Mouse (Mus musculus) heart, postnatal 0 days (tissue): Measurements from ENCODE around the gene Icmt.

Experiments used
- CTCF ChIP-seq: IDR thresholded peaks from 2 replicates; pipeline ENCODE4 v1.5.1; 2016; ENCODE audit warnings: antibody characterized with exemption, control low read depth, low read depth
- EP300 ChIP-seq: IDR thresholded peaks from 2 replicates; pipeline ENCODE4 v1.6.1; 2016; ENCODE audit warnings: antibody characterized with exemption, low read depth

DNA sequence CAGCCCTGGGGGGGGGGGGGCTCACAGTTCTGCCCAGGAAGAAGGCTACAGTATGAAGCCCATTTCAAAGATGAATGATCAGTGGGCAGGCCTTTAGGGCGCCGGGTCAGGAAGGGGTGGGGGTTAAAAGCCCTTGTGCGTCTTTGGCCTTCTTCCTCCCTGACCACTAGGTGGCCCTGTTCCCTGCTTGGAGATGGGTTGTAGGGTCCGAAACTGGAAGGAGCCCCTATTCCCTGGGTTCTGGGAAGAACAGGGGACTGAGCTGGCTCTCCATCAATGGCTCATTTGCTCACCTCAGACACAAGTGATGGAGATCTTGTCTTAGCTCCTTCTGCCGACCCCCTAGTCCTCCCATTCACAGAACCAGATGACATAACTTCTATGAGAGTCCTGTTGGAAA, 46.3 kb downstream of the Icmt start:
- TF ChIP-seq CTCF (peak; percentile 59), EP300 (no peak)
